Mouse (Mus musculus): ENCODE data around the gene Nlrp10.

DNA sequence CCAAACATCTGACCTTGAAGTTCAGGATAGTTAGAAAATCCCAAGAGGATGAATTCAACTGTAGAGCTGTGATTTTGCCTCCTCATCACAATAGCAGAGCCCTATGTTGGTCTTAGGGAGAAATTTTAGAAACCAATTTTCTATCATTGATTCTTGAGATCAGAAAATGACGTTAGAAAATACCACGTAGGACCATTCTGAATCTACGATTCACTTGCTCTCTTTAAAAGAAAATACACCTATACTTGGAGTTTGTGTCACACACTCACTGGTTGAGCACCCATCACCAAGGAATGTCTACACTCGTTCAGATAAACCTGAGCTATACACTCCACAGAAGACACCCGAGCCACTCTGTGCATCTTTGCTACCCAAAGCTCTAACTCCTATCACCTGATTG lies 35.7 kb downstream of the Nlrp10 start, which contains the start of gene Olfr519:
- TF ChIP-seq CTCF (IDR thresholded peaks at IDR 0.05; ENCODE audit: insufficient read depth, low read depth, low read length) = no peak
- TF ChIP-seq POLR2A (IDR thresholded peaks at IDR 0.05; ENCODE audit: insufficient read depth, low read depth, low read length) = no peak

Data from olfactory bulb, adult 2 months (tissue).